Mouse (Mus musculus): ENCODE measurements at regions not wholly inside any gene's neighbourhood (a gene's known extent, or its start where the extent isn't known, plus 50 kb on each side); places are given as distances from the start of the nearest gene placed in this dataset.

GRCm38 (mm10) chr13:45204856-45205255 is 126.4 kb downstream of the Gm9817 start:
- TF ChIP-seq CTCF (IDR thresholded peaks at IDR 0.05; ENCODE audit: low read depth, low read length) (no peak), TAL1 (conservative IDR thresholded peaks at IDR 0.05; ENCODE audit: low read depth, low read length) (no peak), GATA2 (IDR thresholded peaks at IDR 0.05; ENCODE audit: borderline replicate concordance, low read depth, low read length) (no peak), POLR2AphosphoS5 (IDR thresholded peaks at IDR 0.05; ENCODE audit: insufficient replicate concordance, low read depth, low read length) (no peak), GATA1 (IDR thresholded peaks at IDR 0.05; ENCODE audit: borderline replicate concordance, low read length) (no peak)
- Histone ChIP-seq H3K9me3 (replicated peaks) (no peaks in the 10 kb centered on the region), H3K4me1 (ENCODE audit: insufficient read depth, low read depth, low read length) (0 out of 2 replicates have a peak, but pooled peaks cover 2% of the 10 kb centered on the region), H3K27me3 (ENCODE audit: insufficient read depth, low read length) (peaks cover 11% of the 10 kb centered on the region), H3K36me3 (replicated peaks) (no peaks in the 10 kb centered on the region), H3K4me3 (ENCODE audit: low read depth, low read length) (no peak overlapping the region)
- DNase-seq (ENCODE audit: low spot score), result no peak
- no peak for ATAC-seq (ENCODE audit: extremely low read depth, insufficient number of reproducible peaks, low FRiP score, poor library complexity, severe bottlenecking)

GRCm38 (mm10) chr13:45208540-45209197 is 130.2 kb downstream of the Gm9817 start:
- Histone ChIP-seq H3K4me3 (ENCODE audit: low read depth, low read length) (no peak overlapping the region), H3K27me3 (ENCODE audit: insufficient read depth, low read length) (peaks cover 18% of the 10 kb centered on the region), H3K36me3 (replicated peaks) (no peaks in the 10 kb centered on the region), H3K4me1 (ENCODE audit: insufficient read depth, low read depth, low read length) (no peaks in the 10 kb centered on the region), H3K9me3 (replicated peaks) (no peaks in the 10 kb centered on the region)
- DNase-seq (ENCODE audit: low spot score) (no peak), ATAC-seq (ENCODE audit: extremely low read depth, insufficient number of reproducible peaks, low FRiP score, poor library complexity, severe bottlenecking) (no peak)
- TF ChIP-seq POLR2AphosphoS5 (IDR thresholded peaks at IDR 0.05; ENCODE audit: insufficient replicate concordance, low read depth, low read length) (no peak), TAL1 (conservative IDR thresholded peaks at IDR 0.05; ENCODE audit: low read depth, low read length) (no peak), GATA2 (IDR thresholded peaks at IDR 0.05; ENCODE audit: borderline replicate concordance, low read depth, low read length) (no peak), CTCF (IDR thresholded peaks at IDR 0.05; ENCODE audit: low read depth, low read length) (no peak), GATA1 (IDR thresholded peaks at IDR 0.05; ENCODE audit: borderline replicate concordance, low read length) (no peak)

- no peak for DNase-seq (ENCODE audit: low spot score)
- TF ChIP-seq CTCF (IDR thresholded peaks at IDR 0.05; ENCODE audit: low read depth, low read length) (no peak), POLR2AphosphoS5 (IDR thresholded peaks at IDR 0.05; ENCODE audit: insufficient replicate concordance, low read depth, low read length) (no peak), GATA2 (IDR thresholded peaks at IDR 0.05; ENCODE audit: borderline replicate concordance, low read depth, low read length) (no peak), GATA1 (IDR thresholded peaks at IDR 0.05; ENCODE audit: borderline replicate concordance, low read length) (no peak), TAL1 (conservative IDR thresholded peaks at IDR 0.05; ENCODE audit: low read depth, low read length) (no peak)
- Histone ChIP-seq H3K4me1 (ENCODE audit: insufficient read depth, low read depth, low read length) (no peaks in the 10 kb centered on the region), H3K36me3 (replicated peaks) (no peaks in the 10 kb centered on the region), H3K27me3 (ENCODE audit: insufficient read depth, low read length) (peaks cover 17% of the 10 kb centered on the region), H3K4me3 (ENCODE audit: low read depth, low read length) (no peak overlapping the region), H3K9me3 (replicated peaks) (no peaks in the 10 kb centered on the region)
- no peak for ATAC-seq (ENCODE audit: extremely low read depth, insufficient number of reproducible peaks, low FRiP score, poor library complexity, severe bottlenecking)
Measured at GRCm38 (mm10) chr13:45211241-45211640, 132.7 kb downstream of the Gm9817 start.

GRCm38 (mm10) chr13:45213116-45213834 is 134.8 kb downstream of the Gm9817 start:
- peaks cover 13% of the 10 kb centered on the region for H3K27me3 ChIP-seq (ENCODE audit: insufficient read depth, low read length)
- H3K9me3 ChIP-seq (replicated peaks), result no peaks in the 10 kb centered on the region
- TF ChIP-seq GATA2 (IDR thresholded peaks at IDR 0.05; ENCODE audit: borderline replicate concordance, low read depth, low read length) (no peak), GATA1 (IDR thresholded peaks at IDR 0.05; ENCODE audit: borderline replicate concordance, low read length) (no peak), POLR2AphosphoS5 (IDR thresholded peaks at IDR 0.05; ENCODE audit: insufficient replicate concordance, low read depth, low read length) (no peak), TAL1 (conservative IDR thresholded peaks at IDR 0.05; ENCODE audit: low read depth, low read length) (no peak), CTCF (IDR thresholded peaks at IDR 0.05; ENCODE audit: low read depth, low read length) (no peak)
- DNase-seq (ENCODE audit: low spot score) (no peak), ATAC-seq (ENCODE audit: extremely low read depth, insufficient number of reproducible peaks, low FRiP score, poor library complexity, severe bottlenecking) (no peak)
- H3K36me3 ChIP-seq (replicated peaks), result no peaks in the 10 kb centered on the region
- H3K4me1 ChIP-seq (ENCODE audit: insufficient read depth, low read depth, low read length), result no peaks in the 10 kb centered on the region
- H3K4me3 ChIP-seq (ENCODE audit: low read depth, low read length), result no peak overlapping the region

- no peak for ATAC-seq (ENCODE audit: extremely low read depth, insufficient number of reproducible peaks, low FRiP score, poor library complexity, severe bottlenecking)
- Histone ChIP-seq H3K4me1 (ENCODE audit: insufficient read depth, low read depth, low read length) (no peaks in the 10 kb centered on the region), H3K9me3 (replicated peaks) (no peaks in the 10 kb centered on the region), H3K27me3 (ENCODE audit: insufficient read depth, low read length) (peaks cover 6% of the 10 kb centered on the region), H3K36me3 (replicated peaks) (no peaks in the 10 kb centered on the region), H3K4me3 (ENCODE audit: low read depth, low read length) (no peak overlapping the region)
- no peak for DNase-seq (ENCODE audit: low spot score)
- TF ChIP-seq POLR2AphosphoS5 (IDR thresholded peaks at IDR 0.05; ENCODE audit: insufficient replicate concordance, low read depth, low read length) (no peak), GATA2 (IDR thresholded peaks at IDR 0.05; ENCODE audit: borderline replicate concordance, low read depth, low read length) (no peak), TAL1 (conservative IDR thresholded peaks at IDR 0.05; ENCODE audit: low read depth, low read length) (no peak), GATA1 (IDR thresholded peaks at IDR 0.05; ENCODE audit: borderline replicate concordance, low read length) (no peak), CTCF (IDR thresholded peaks at IDR 0.05; ENCODE audit: low read depth, low read length) (no peak)
Measured at GRCm38 (mm10) chr13:45218251-45218650, 139.8 kb downstream of the Gm9817 start.

- Histone ChIP-seq H3K4me3 (ENCODE audit: low read depth, low read length) (no peak overlapping the region), H3K4me1 (ENCODE audit: insufficient read depth, low read depth, low read length) (no peaks in the 10 kb centered on the region), H3K9me3 (replicated peaks) (no peaks in the 10 kb centered on the region), H3K36me3 (replicated peaks) (no peaks in the 10 kb centered on the region), H3K27me3 (ENCODE audit: insufficient read depth, low read length) (peaks cover 6% of the 10 kb centered on the region)
- ATAC-seq (ENCODE audit: extremely low read depth, insufficient number of reproducible peaks, low FRiP score, poor library complexity, severe bottlenecking) (no peak), DNase-seq (ENCODE audit: low spot score) (no peak)
- no peak for TF ChIP-seq TAL1 (conservative IDR thresholded peaks at IDR 0.05; ENCODE audit: low read depth, low read length)
- TF ChIP-seq POLR2AphosphoS5 (IDR thresholded peaks at IDR 0.05; ENCODE audit: insufficient replicate concordance, low read depth, low read length), result no peak
- TF ChIP-seq GATA2 (IDR thresholded peaks at IDR 0.05; ENCODE audit: borderline replicate concordance, low read depth, low read length), result no peak
- no peak for TF ChIP-seq CTCF (IDR thresholded peaks at IDR 0.05; ENCODE audit: low read depth, low read length)
- no peak for TF ChIP-seq GATA1 (IDR thresholded peaks at IDR 0.05; ENCODE audit: borderline replicate concordance, low read length)
Measured at GRCm38 (mm10) chr13:45219671-45220070, 141.2 kb downstream of the Gm9817 start.

Data from G1E (cell line).